Mouse (Mus musculus): ENCODE measurements around the gene Msi2. TPM values are rescaled to one million over a fixed set of nuclear protein-coding genes. Genes with fewer than 3 reads are reported as not detected.

Gene Msi2
- total RNA-seq, 1 experiment from 2014 or later: 97.9 TPM

DNA sequence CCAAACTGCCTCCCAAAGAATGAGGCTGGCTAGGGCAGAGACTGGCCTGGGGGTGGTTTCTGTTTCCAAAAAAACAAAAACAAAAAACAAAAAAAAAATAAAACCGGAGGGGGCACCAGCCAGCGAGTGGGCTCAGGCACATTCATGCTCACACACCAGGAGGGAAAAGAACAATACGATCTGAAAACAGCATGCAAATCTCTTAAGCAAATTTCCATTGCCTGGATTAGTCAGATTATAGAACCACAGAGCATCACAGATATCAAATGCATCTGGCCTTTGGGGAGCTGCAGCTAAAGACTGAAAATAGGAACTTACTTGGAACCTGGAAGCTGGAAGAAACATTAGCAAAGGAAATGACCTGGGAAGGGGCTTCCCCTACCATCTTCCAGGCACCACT, 370.3 kb downstream of the Msi2 start:
- no peak for ATAC-seq (ENCODE audit: extremely low read depth, insufficient number of reproducible peaks, low FRiP score, poor library complexity, severe bottlenecking)

- no peak for ATAC-seq (ENCODE audit: extremely low read depth, insufficient number of reproducible peaks, low FRiP score, poor library complexity, severe bottlenecking)
Measured at GRCm38 (mm10) chr11:88346066-88346465, 372.2 kb downstream of the Msi2 start.

DNA sequence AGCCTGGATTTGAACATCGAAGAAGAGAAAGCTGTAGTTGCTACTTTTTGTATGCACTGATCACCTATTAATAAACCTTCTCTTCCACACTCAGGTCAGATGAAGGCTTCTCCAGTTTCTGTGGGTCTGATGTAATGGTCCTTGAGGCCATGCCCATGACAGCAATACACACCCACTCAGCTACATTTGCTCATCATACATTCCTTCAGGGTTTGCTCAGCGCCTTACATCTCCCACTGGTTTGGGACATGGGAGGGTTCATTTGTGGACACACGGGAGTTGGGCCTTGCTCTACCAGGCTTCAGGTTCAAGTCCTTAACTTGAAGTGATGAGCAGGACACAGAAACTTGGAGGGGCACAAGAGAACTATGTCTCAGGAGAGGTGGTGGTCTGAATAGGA, 380.4 kb downstream of the Msi2 start:
- ATAC-seq (ENCODE audit: extremely low read depth, insufficient number of reproducible peaks, low FRiP score, poor library complexity, severe bottlenecking): no peak

- ATAC-seq (ENCODE audit: extremely low read depth, insufficient number of reproducible peaks, low FRiP score, poor library complexity, severe bottlenecking): no peak
Measured at GRCm38 (mm10) chr11:88334893-88335292, 383.4 kb downstream of the Msi2 start.

DNA sequence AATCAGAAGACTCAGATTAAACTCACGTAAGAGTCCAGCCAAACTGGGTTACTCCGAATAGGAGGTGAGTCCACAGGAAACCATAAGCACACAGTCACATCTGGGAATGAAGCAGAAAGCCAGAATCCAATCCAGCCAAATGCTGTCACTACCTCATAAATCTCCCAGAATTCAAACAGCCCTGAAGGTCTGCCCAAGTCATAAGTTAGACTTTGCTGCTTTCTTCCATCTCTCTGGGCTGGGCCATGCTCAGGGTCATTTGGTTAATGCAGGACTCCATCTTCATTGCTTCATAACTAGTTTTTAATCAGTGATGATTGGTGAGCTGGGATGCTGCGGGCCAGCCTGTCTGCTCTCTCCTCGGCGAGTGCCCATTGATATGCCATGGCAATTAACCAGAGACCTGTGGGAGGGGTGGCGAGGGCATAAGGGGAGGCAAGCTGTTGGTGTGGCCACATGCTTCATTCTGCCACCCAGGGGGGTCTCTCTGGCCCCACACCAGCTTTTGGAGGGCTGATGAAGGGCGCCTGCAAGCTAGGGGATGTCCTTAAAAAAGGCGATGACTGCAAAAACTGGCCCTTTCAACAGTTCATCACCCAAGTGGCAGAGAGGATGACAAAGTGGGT, 385.9 kb downstream of the Msi2 start:
- no peak for ATAC-seq (ENCODE audit: extremely low read depth, insufficient number of reproducible peaks, low FRiP score, poor library complexity, severe bottlenecking)

DNA sequence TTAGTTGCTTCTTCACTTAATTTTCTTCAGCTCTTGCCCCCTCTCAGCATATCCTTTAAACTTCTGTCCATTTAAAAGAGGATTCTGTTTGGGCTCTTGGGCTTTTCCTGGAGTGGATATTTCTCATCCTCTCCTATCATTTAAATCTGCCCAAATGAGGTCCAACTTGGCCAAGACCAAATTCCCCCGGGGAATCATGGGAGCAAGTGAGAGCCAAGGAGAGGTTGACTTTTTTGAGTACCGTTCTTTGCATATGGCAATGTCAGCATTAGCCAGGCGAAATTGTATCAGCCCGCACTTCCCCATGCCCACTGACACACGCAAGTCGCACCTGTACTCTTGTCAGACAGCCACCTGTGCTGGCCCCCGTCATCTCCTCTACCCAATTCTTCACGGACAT, 386.6 kb downstream of the Msi2 start:
- ATAC-seq (ENCODE audit: extremely low read depth, insufficient number of reproducible peaks, low FRiP score, poor library complexity, severe bottlenecking): no peak

DNA sequence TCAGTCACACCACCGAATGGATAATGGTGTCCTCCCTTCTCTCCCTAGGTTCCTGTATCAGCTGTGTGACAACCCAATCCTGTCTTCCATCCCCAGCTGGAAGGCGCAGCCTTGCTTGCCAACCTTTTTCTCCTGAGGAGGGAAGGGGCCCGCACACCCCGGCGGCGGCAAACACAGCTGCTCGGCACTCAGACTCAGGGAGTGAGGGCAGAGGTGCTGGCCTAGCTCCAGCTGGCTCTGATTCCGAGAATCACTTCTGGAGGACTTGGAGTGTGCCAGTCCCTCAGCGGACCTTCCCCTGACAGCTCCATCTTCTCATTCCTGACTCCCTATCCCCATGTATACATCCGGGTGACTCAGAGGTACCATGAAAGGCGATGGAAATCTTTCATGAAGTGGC, 387.5 kb downstream of the Msi2 start:
- ATAC-seq (ENCODE audit: extremely low read depth, insufficient number of reproducible peaks, low FRiP score, poor library complexity, severe bottlenecking): no peak

DNA sequence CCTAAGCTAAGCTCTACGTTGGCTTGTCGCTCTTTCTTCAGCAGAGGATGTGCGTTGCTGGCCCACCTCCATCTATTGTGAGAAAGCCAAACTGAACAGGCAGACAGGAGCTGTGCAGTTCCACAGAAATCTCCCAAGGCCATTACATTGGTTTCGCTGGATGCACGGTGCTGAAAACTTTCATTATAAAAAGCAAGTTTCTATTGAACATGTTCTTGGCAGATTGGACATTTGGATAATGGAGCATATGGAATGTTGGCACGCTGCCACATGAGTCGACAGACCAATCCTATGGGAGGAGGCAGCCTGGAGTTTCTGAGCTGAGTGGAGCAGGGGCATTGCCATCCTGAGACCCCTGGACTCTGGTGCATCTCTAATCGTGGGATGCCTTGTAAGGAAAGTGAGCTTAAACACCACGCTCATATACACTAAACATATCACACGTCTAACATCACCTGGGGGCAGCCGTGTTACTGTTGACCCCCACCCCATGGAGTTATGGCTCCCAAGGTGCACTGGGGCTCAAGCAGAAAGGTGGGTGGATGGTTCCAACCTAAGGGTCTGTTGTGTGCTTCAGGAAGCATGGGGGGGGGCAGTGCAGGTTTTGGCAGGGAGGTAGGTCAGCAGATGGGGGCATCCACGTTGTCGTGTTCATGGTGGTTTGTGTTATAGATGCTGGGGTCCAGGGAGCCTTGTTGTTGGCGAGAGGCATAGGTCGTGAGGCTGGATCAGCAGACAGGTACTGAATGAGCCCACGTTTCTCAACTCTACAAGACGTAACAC, 389.3 kb downstream of the Msi2 start:
- ATAC-seq (ENCODE audit: extremely low read depth, insufficient number of reproducible peaks, low FRiP score, poor library complexity, severe bottlenecking): no peak

DNA sequence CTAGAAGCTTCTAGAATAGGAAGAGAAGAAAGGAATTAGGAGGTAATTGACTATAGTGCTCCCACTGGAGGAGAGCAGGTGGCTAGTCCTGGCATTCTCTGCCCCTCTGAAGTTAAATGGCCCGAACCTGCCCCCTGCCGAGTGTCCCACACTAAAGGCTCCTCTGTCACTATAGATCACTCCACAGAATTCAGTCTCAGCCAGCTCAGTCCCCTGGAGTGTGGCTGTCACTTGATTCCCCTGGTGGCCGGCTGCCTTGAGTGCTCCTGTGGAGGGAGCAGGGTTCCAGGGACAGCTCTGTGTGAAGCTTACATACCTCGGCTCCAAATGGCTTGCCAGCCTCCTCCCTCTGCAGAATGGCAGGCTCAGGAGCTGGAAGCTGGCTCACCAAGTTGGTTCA, 391.3 kb downstream of the Msi2 start:
- ATAC-seq (ENCODE audit: extremely low read depth, insufficient number of reproducible peaks, low FRiP score, poor library complexity, severe bottlenecking): no peak

DNA sequence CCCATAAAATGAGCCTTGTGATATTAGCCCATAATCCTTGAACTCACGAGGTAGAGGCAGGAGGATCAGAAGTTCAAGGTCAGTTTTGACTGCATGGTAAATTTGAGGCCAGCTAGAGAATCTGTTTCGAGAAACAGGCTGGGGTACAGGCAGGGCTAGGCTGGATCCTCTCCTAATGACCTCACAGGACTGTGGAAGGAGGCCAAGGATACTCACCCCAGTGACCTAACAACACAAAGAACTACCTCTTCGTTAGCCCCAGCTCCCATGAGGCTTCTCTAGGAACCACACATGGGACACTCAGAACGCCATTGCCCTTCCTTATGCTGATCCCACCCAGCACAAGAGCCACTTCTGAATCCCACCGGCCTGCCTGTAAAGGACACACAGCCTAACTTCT, 399.5 kb downstream of the Msi2 start:
- ATAC-seq (ENCODE audit: extremely low read depth, insufficient number of reproducible peaks, low FRiP score, poor library complexity, severe bottlenecking): no peak

DNA sequence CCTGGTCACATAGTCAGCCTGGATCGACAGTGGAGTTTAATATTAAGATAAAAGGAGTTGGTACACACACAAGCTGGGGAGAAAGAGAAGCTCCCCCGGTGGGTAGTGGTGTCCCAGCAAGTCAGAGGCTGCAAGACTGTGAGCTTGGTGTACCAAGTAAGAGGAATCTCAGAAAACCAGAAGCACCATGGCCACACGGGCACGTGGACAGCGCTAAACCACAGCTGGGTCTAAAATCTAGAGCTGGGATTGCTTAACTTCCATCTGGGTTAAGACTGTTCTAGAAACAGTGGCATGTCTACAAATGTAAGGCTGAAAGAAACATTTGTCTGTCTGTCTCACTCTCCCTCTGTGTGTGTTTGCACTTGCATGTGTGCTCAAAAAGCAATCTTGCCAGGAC, 402.9 kb downstream of the Msi2 start:
- no peak for ATAC-seq (ENCODE audit: extremely low read depth, insufficient number of reproducible peaks, low FRiP score, poor library complexity, severe bottlenecking)

DNA sequence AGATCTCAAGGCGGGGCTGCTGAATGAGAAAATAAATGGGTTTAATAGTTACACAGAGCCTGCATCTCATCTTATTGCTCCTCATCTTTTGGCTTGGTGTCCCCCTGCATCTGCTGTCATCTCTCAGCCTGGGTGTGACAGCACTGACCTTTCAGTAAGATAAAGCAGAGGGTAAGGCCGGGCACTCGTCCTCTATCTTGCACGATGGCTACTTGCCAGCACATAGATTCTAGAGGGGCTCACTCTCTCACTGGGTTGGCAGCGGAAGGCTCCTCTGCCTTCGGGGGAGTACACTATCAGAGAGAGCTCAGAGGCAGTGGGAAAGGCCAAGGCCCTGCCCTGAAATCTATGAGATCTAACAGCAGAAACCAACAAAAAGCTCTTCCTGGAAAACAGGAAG, 403.8 kb downstream of the Msi2 start:
- no peak for ATAC-seq (ENCODE audit: extremely low read depth, insufficient number of reproducible peaks, low FRiP score, poor library complexity, severe bottlenecking)

- no peak for ATAC-seq (ENCODE audit: extremely low read depth, insufficient number of reproducible peaks, low FRiP score, poor library complexity, severe bottlenecking)
Measured at GRCm38 (mm10) chr11:88313512-88313911, 404.8 kb downstream of the Msi2 start.

- ATAC-seq (ENCODE audit: extremely low read depth, insufficient number of reproducible peaks, low FRiP score, poor library complexity, severe bottlenecking): no peak
Measured at GRCm38 (mm10) chr11:88311606-88312005, 406.7 kb downstream of the Msi2 start.

DNA sequence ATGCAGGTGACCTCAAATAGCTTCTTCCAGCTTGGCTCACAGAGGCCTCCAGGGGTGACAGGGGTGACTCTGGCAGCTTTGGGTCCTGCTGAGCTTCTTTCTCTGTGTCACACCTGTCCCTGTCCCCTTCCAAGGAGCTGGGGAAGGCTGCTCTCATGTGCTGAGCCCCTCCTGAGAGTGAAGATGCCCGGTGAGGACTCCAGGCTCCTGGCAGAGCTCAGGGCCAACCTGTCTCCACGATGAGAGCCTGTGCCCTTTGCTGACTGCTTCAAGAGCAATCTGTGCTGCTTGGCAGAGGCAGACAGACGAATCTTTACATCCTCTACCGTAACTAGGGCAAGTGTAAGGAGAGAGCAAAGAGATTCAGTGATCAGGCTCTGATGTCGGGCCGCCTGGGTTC, 407.5 kb downstream of the Msi2 start:
- no peak for ATAC-seq (ENCODE audit: extremely low read depth, insufficient number of reproducible peaks, low FRiP score, poor library complexity, severe bottlenecking)

- no peak for ATAC-seq (ENCODE audit: extremely low read depth, insufficient number of reproducible peaks, low FRiP score, poor library complexity, severe bottlenecking)
Measured at GRCm38 (mm10) chr11:88309059-88309700, 409.1 kb downstream of the Msi2 start.

GRCm38 (mm10) chr11:88307616-88308543, 410.4 kb downstream of the Msi2 start:
- no peak for ATAC-seq (ENCODE audit: extremely low read depth, insufficient number of reproducible peaks, low FRiP score, poor library complexity, severe bottlenecking)

GRCm38 (mm10) chr11:88305759-88306158, 412.6 kb downstream of the Msi2 start:
- ATAC-seq (ENCODE audit: extremely low read depth, insufficient number of reproducible peaks, low FRiP score, poor library complexity, severe bottlenecking): no peak

GRCm38 (mm10) chr11:88301619-88302018, 416.7 kb downstream of the Msi2 start:
- no peak for ATAC-seq (ENCODE audit: extremely low read depth, insufficient number of reproducible peaks, low FRiP score, poor library complexity, severe bottlenecking)

All from neutrophil, adult 5-6 weeks (primary cell).